Mouse (Mus musculus): ENCODE data around the gene Lrpap1.

Gene Lrpap1

GRCm38 (mm10) chr5:35104960-35105921, at the start of gene Lrpap1:
Lrpap1 (minus strand) TSS chr5:35105766.
- DNase-seq (ENCODE audit: extremely low read depth, low read depth, low spot score), result peak; percentile 14

GRCm38 (mm10) chr5:35149939-35150338, 44.4 kb upstream of the Lrpap1 start:
- DNase-seq (ENCODE audit: extremely low read depth, low read depth, low spot score), result no peak

DNA sequence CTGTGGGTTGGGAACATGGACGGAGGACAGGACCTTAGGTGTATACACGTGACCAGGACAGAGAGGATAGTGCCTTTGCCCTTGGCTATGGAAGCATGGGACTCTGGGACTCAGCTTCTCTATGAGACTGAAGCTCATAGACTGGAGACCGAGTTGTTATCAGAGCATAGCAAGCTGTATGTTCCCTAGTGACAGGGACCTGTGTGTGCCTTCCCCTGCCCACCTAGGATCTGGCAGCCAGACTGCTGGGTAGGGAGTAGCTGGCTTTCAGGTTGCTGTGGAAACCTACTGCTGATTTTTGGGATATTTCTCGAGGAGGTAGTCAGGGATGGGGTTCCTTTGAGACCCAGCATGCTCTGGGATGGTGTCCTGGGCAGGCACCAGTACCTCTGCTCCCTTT, 44.0 kb upstream of the Lrpap1 start:
- DNase-seq (ENCODE audit: extremely low read depth, low read depth, low spot score), result no peak

DNA sequence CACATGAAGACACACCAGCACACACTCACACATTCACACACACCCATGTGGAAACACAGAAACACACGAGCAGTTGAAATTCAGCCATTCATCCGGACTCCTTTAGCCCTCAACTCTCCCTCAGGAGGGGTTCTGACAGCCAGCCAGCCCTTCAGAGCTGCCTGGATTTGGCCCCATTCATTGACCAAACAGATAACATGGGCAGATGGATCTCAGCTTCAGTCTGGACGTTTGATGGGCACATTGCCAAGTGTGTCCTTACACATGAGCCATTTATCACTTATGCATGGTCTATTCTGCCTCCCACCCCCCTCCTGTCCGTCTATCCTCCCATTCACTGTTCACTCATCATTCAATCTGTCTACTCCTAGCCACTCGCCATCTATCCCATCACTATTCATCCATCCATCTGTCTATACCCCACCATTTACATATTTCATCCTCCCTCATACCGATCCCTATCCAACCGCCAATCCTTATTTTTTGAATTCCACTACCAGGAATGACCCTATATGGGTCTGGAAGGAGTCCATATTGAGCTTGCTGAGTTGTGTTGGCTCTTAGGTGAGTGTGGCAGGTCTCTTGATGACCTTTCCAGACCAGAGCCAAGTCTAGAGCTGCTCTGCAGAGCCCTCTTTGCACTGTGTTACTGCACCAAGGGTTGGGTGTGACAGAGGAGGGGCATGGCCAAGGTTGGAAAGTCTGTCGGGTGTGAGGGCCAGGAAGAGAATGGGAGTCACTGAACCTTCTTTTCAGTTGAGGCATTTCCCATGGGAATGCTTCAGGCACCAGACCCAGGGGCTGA, 42.6 kb upstream of the Lrpap1 start:
- no peak for DNase-seq (ENCODE audit: extremely low read depth, low read depth, low spot score)

DNA sequence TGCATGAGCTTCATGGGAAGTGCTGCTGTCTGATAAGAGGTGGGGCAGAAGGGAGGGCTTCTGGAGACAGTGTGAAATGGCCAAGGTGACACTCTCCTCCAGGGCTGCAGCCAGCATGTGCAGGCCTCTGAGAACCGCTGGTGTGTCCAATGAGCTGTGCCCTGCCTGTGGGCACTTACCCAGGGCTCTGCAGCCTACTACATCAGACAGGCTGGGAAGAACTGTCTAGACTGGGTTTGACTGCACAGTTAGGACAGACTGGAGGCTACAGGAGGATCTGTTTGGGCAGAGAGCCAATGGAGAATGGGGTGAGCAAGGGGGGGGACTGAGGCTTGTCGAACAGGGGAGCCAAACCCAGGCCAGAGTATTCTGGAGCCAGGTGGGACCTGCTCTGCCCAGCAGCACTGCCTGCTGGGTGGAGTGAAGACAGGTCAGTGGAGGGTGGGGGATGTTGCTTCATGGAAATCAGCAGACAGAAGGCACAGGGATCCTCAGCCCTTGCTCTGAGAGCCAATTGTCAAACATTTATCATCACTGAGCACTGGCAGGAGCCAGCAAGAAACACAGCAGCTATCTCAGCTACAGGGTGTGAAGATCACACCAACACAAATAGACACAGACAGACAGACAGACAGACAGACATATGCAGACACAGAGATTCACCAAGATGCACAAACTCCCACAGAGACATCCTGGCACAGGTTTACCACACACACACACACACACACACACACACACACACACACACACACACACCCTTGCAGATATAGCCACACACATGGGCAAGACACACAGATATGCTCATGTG, 41.8 kb upstream of the Lrpap1 start:
- DNase-seq (ENCODE audit: extremely low read depth, low read depth, low spot score), result no peak

DNA sequence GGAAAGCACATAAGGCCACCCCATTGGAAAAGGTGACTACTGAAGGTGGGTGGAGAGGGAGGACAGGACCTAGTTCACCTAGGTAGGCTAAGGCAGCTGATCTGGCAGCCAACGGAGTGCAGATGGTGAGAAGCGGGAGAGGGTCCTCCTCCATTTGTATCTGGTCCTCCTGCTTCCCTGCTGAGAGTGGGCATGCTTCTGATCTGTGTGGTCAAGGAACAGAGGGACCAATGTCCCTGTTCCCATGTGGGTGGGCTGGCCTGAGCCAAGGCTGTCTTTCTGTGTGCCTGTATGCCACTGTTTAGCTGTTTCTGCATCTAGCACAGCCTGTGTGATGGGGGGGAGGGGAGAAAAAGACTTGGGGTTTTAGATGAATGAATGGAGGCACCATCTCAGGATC, 41.2 kb upstream of the Lrpap1 start:
- no peak for DNase-seq (ENCODE audit: extremely low read depth, low read depth, low spot score)

GRCm38 (mm10) chr5:35144716-35145115, 39.1 kb upstream of the Lrpap1 start:
- peak; percentile 8 for DNase-seq (ENCODE audit: extremely low read depth, low read depth, low spot score)

GRCm38 (mm10) chr5:35143460-35144245, 38.1 kb upstream of the Lrpap1 start:
- no peak for DNase-seq (ENCODE audit: extremely low read depth, low read depth, low spot score)

GRCm38 (mm10) chr5:35142910-35143309, 37.3 kb upstream of the Lrpap1 start:
- no peak for DNase-seq (ENCODE audit: extremely low read depth, low read depth, low spot score)

DNA sequence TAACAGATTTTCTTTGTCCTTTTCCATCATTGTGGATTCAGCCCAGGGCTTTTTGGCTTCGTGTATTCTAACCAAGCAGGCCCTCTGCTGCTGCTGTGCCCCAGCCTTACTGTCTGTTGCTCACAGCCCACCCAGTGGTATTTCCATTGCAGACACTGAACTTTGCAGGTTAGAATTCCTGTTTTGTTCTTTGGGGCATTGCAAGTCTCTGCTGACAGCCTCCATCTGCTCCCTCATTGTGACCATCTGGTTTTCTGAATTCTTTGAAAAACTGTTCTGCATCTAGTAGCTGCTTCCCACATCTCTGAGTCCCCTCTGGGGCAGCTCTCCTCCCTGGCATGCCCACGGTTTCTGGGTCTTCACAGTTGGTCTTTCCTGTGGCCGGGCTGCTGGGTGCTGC, 35.8 kb upstream of the Lrpap1 start:
- DNase-seq (ENCODE audit: extremely low read depth, low read depth, low spot score), result no peak

GRCm38 (mm10) chr5:35138183-35138611, 32.6 kb upstream of the Lrpap1 start:
- DNase-seq (ENCODE audit: extremely low read depth, low read depth, low spot score), result no peak

DNA sequence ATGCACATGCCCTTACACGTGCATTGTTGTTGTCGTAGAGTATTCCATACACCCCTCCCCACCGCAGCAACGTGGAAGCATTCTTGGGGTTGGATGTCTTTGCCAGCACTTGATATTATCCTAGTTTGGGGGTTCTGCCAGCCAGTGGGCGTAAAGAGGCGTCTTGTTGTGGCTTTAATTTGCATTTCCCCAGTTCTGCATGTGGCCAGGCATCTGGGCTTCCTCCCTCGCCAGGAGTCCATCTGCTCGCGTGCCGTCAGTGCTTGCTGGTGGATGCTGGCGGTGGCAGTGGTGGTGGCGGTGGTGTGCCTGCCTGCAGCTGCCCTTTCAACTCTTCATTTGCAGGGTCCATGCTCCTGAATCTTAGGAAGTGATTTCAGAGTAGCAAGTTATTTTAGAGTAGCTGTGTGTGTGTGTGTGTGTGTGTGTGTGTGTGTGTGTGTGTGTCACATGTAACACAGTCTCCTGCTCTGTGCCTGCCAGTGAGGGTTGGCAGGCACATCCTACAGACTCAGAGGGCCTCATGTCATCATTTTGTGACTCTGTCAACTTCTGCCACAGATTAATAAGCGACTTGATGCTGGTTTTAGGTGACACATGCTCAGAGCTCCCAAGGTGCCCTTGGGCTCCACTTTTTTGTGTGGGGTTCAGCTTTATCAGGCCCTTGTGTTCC, 32.1 kb upstream of the Lrpap1 start:
- DNase-seq (ENCODE audit: extremely low read depth, low read depth, low spot score), result no peak

- DNase-seq (ENCODE audit: extremely low read depth, low read depth, low spot score), result no peak
Measured at GRCm38 (mm10) chr5:35135903-35136302, 30.3 kb upstream of the Lrpap1 start.

GRCm38 (mm10) chr5:35134286-35134685, 28.7 kb upstream of the Lrpap1 start:
- no peak for DNase-seq (ENCODE audit: extremely low read depth, low read depth, low spot score)

GRCm38 (mm10) chr5:35133468-35133867, 27.9 kb upstream of the Lrpap1 start:
- DNase-seq (ENCODE audit: extremely low read depth, low read depth, low spot score), result no peak

DNA sequence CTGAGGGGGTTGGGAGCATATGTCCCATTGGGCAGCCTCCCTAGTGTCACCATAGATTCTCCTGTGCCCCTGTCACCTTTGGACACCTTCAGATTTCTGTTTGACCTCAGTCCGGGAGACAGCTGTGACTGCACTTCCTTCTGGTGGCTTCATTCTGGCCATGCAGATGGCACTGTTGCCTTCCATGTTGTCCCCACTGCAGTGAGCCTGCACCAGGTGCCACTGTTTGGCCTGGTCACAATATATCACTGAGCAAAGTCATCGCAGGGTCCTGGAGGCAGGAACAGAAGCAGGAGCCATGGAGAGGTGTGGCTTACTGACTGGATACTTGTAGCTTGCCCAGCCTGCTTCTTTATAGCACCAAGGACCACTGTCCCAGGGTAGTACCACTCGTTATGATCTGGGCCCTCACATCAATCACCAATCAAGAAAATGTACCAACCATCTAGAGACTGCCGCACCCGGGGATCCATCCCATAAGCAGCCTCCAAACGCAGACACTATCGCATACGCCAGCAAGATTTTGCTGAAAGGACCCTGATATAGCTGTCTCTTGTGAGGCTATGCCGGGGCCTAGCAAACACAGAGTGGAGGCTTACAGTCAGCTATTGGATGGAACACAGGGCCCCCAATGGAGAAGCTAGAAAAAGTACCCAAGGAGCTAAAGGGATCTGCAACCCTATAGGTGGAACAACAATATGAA, 26.9 kb upstream of the Lrpap1 start:
- DNase-seq (ENCODE audit: extremely low read depth, low read depth, low spot score), result no peak

DNA sequence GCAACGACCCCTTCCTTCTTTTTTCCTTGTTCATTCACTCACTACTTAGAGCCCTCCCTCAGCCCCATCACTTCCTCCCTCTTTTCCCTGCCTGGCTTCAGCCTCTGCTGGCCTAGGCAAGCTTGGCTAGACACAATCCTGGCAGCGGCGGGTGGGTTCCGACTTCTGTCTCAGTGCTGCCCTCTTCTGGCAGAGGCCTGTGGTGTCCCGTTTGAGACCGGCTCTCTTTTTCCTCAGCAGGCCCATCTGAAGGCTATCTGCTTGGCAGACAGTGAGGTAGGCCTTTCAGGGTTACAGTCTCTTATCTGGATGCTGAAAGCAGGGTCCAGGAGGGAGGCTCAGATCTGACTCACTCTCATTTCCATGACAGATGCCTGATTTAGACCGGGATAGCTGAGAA, 26.2 kb upstream of the Lrpap1 start:
- DNase-seq (ENCODE audit: extremely low read depth, low read depth, low spot score), result no peak

- DNase-seq (ENCODE audit: extremely low read depth, low read depth, low spot score), result no peak
Measured at GRCm38 (mm10) chr5:35131237-35131636, 25.7 kb upstream of the Lrpap1 start.

DNA sequence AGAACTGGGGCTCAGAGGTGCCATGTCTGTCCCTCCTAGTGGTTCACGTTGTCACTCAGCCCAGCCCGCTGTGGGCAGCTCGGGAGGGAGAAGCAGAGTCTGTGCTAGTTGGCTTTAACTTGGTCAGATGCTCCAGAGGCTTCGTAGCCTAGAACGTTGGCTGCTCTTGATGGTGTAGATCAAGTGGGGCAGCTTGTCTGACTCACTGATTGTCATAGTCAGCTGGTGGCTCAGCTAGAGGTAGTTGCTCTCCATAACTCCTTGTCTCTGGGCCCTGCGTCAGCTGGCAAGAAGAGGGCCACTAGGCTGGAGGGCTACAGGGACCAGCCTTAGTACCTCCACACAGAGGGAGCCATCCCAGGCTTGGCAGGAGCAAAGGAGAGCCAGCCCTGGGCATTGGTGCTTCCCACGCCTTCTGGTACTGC, 24.2 kb upstream of the Lrpap1 start:
- DNase-seq (ENCODE audit: extremely low read depth, low read depth, low spot score), result no peak

Data from fat pad, adult 2 months (tissue).